Mouse (Mus musculus) hindbrain, embryonic 16.5 days (tissue): ENCODE measurements around the gene Snrpd3. TPM values are rescaled to one million over a fixed set of nuclear protein-coding genes. Genes with fewer than 3 reads are reported as not detected.
A peak's percentile ranks its signal among the peaks of the same experiment; 100 is the strongest.

Experiments
- ATAC-seq: fragments of 200-750 bp; cut with Nextera tagmentation; 2 replicates; pipeline ENCODE4 v1.8.0; 2017; ENCODE audit warnings: moderate TSS enrichment, moderate library complexity
- H3K27ac ChIP-seq: fragments of 300-500 bp; sonication (generic); 2 replicates; pipeline ENCODE4 v1.5.1; 2014; ENCODE audit warnings: low read depth, mild to moderate bottlenecking, control low read depth, low read length, moderate library complexity
- H3K27me3 ChIP-seq: fragments of 300-500 bp; sonication (generic); replicated peaks from 2 replicates; pipeline ENCODE4 v1.6.1; 2014; ENCODE audit warnings: low read length; ENCODE audit not compliant: control insufficient read depth, insufficient read depth
- H3K36me3 ChIP-seq: fragments of 300-500 bp; sonication (generic); 2 replicates; pipeline ENCODE4 v1.6.1; 2014; ENCODE audit warnings: mild to moderate bottlenecking, low read length, moderate library complexity, mixed read lengths; ENCODE audit not compliant: control insufficient read depth, insufficient read depth
- H3K4me1 ChIP-seq: fragments of 300-500 bp; sonication (generic); 2 replicates; pipeline ENCODE4 v1.6.1; 2014; ENCODE audit warnings: low read depth, low read length; ENCODE audit not compliant: control insufficient read depth, insufficient read depth
- H3K4me2 ChIP-seq: fragments of 300-500 bp; sonication (generic); 2 replicates; pipeline ENCODE4 v1.6.1; 2014; ENCODE audit warnings: mild to moderate bottlenecking, low read length, control low read depth, moderate library complexity
- H3K4me3 ChIP-seq: fragments of 300-500 bp; sonication (generic); 2 replicates; pipeline ENCODE4 v1.5.1; 2014; ENCODE audit warnings: mild to moderate bottlenecking, low read length, control low read depth, moderate library complexity
- H3K9ac ChIP-seq: fragments of 300-500 bp; sonication (generic); 2 replicates; pipeline ENCODE4 v1.6.1; 2014; ENCODE audit warnings: low read depth, mild to moderate bottlenecking, control low read depth, low read length, moderate library complexity
- H3K9me3 ChIP-seq: fragments of 300-500 bp; sonication (generic); 2 replicates; pipeline ENCODE4 v1.6.1; 2014; ENCODE audit warnings: mild to moderate bottlenecking, low read length, moderate library complexity; ENCODE audit not compliant: control insufficient read depth
- WGBS: fragments of 180-500 bp; shearing (Covaris S2); extraction: QIAGEN DNeasy Blood & Tissue Kit; methylation state at CpG from one replicate; pipeline ENCODE4 v1.1.7; 2014; 5-methylcytosine and 5-hydroxymethylcytosine counted together
- polyA plus RNA-seq: library from polyadenylated mRNA; unstranded; fragments of >200 nt; fragmentation: Nextera tagmentation; extraction: Ambion mirVana; gene quantifications from 2 replicates; pipeline ENCODE4 v1.2.1, GENCODE M21; 2015

The Snrpd3 gene
- polyA plus RNA-seq, 1 experiment from 2014 or later = 114 TPM

GRCm38 (mm10) chr10:75558515-75558914 lies 41.2 kb downstream of the Snrpd3 start:
- H3K4me2 ChIP-seq = peak overlapping the region; percentile 89
- peak overlapping the region; percentile 97 for H3K27ac ChIP-seq
- 13% methylated on average over 3 of the region's 3 CpGs for WGBS
- H3K4me1 ChIP-seq = peaks cover 40% of the 10 kb centered on the region
- peaks cover 23% of the 10 kb centered on the region for H3K36me3 ChIP-seq
- ATAC-seq = peak; percentile 52
- peak overlapping the region; percentile 73 for H3K4me3 ChIP-seq
- no peaks in the 10 kb centered on the region for H3K9me3 ChIP-seq
- no peaks in the 10 kb centered on the region for H3K27me3 ChIP-seq
- peak overlapping the region; percentile 53 for H3K9ac ChIP-seq

- WGBS = 2% methylated on average over 14 of the region's 14 CpGs
- peaks cover 17% of the 10 kb centered on the region for H3K36me3 ChIP-seq
- peaks cover 40% of the 10 kb centered on the region for H3K4me1 ChIP-seq
- H3K27me3 ChIP-seq = no peaks in the 10 kb centered on the region
- peak overlapping the region; percentile 94 for H3K9ac ChIP-seq
- no peaks in the 10 kb centered on the region for H3K9me3 ChIP-seq
- H3K4me2 ChIP-seq = peak overlapping the region; percentile 89
- peak overlapping the region; percentile 97 for H3K27ac ChIP-seq
- H3K4me3 ChIP-seq = peak overlapping the region; percentile 73
- peak; percentile 10 for ATAC-seq
Measured at GRCm38 (mm10) chr10:75559041-75559675, 41.8 kb downstream of the Snrpd3 start.

GRCm38 (mm10) chr10:75559676-75560548 lies 42.6 kb downstream of the Snrpd3 start, which contains the start of gene Lrrc75b:
Gene Lrrc75b, minus strand, starts transcription at chr10:75560330.
- H3K4me1 ChIP-seq = peaks cover 40% of the 10 kb centered on the region

GRCm38 (mm10) chr10:75560549-75560899 lies 43.2 kb downstream of the Snrpd3 start:
- Histone ChIP-seq H3K4me3 (peak overlapping the region; percentile 73), H3K36me3 (peaks cover 8% of the 10 kb centered on the region), H3K27ac (peak overlapping the region; percentile 97), H3K4me1 (peaks cover 40% of the 10 kb centered on the region), H3K9ac (peak overlapping the region; percentile 94), H3K9me3 (no peaks in the 10 kb centered on the region), H3K27me3 (no peaks in the 10 kb centered on the region), H3K4me2 (peak overlapping the region; percentile 89)
- peak; percentile 35; the same call in 1 of the 2 replicates for ATAC-seq
- WGBS = 7% methylated on average over 6 of the region's 6 CpGs

More at GRCm38 (mm10) chr10:75559676-75560548, 42.6 kb downstream of the Snrpd3 start, which contains the start of gene Lrrc75b:
- H3K4me3 ChIP-seq = peak within 1 kb of the TSS; percentile 73
- peaks cover 14% of the 10 kb centered on the region for H3K36me3 ChIP-seq
- H3K27ac ChIP-seq = peak within 1 kb of the TSS; percentile 97
- peak within 1 kb of the TSS; percentile 94 for H3K9ac ChIP-seq
- peak; percentile 63 for ATAC-seq
- no peaks in the 10 kb centered on the region for H3K27me3 ChIP-seq
- WGBS = under 1% methylated on average over 69 of the region's 75 CpGs
- H3K9me3 ChIP-seq = no peaks in the 10 kb centered on the region
- H3K4me2 ChIP-seq = peak within 1 kb of the TSS; percentile 89

GRCm38 (mm10) chr10:75561071-75561654 lies 43.8 kb downstream of the Snrpd3 start, which contains the start of gene Ggt1:
Gene Ggt1, plus strand, starts transcription at chr10:75561604.
- peaks cover 36% of the 10 kb centered on the region for H3K4me1 ChIP-seq
- H3K36me3 ChIP-seq = peaks cover 4% of the 10 kb centered on the region
- peak within 1 kb of the TSS; percentile 73 for H3K4me3 ChIP-seq
- 48% methylated on average over 10 of the region's 10 CpGs for WGBS
- H3K27me3 ChIP-seq = no peaks in the 10 kb centered on the region
- H3K9ac ChIP-seq = peak within 1 kb of the TSS; percentile 94
- H3K27ac ChIP-seq = peak within 1 kb of the TSS; percentile 97
- no peaks in the 10 kb centered on the region for H3K9me3 ChIP-seq
- H3K4me2 ChIP-seq = peak within 1 kb of the TSS; percentile 89
- no peak for ATAC-seq

GRCm38 (mm10) chr10:75562596-75562995 lies 45.2 kb downstream of the Snrpd3 start:
- H3K9ac ChIP-seq = no peak overlapping the region
- no peak for ATAC-seq
- no peaks in the 10 kb centered on the region for H3K27me3 ChIP-seq
- no peak overlapping the region for H3K27ac ChIP-seq
- peaks cover 22% of the 10 kb centered on the region for H3K4me1 ChIP-seq
- no peak overlapping the region for H3K4me3 ChIP-seq
- H3K36me3 ChIP-seq = no peaks in the 10 kb centered on the region
- WGBS = 88% methylated on average over 8 of the region's 8 CpGs
- no peak overlapping the region for H3K4me2 ChIP-seq
- no peaks in the 10 kb centered on the region for H3K9me3 ChIP-seq

GRCm38 (mm10) chr10:75564687-75565265 lies 47.4 kb downstream of the Snrpd3 start:
- Histone ChIP-seq H3K27ac (no peak overlapping the region), H3K27me3 (no peaks in the 10 kb centered on the region), H3K9me3 (no peaks in the 10 kb centered on the region), H3K4me1 (peaks cover 15% of the 10 kb centered on the region), H3K4me2 (no peak overlapping the region), H3K36me3 (no peaks in the 10 kb centered on the region), H3K4me3 (no peak overlapping the region), H3K9ac (no peak overlapping the region)
- ATAC-seq = no peak
- WGBS = 91% methylated on average over 12 of the region's 12 CpGs

GRCm38 (mm10) chr10:75565436-75565835 lies 48.1 kb downstream of the Snrpd3 start:
- H3K27ac ChIP-seq = no peak overlapping the region
- WGBS = 75% methylated on average over 6 of the region's 6 CpGs
- H3K9ac ChIP-seq = no peak overlapping the region
- no peaks in the 10 kb centered on the region for H3K9me3 ChIP-seq
- no peak overlapping the region for H3K4me2 ChIP-seq
- H3K4me3 ChIP-seq = no peak overlapping the region
- no peak for ATAC-seq
- H3K4me1 ChIP-seq = peaks cover 11% of the 10 kb centered on the region
- H3K27me3 ChIP-seq = no peaks in the 10 kb centered on the region
- no peaks in the 10 kb centered on the region for H3K36me3 ChIP-seq
